Mouse (Mus musculus) neural tube, embryonic 15.5 days (tissue): ENCODE data around the gene Abhd12. TPM values are rescaled to one million over a fixed set of nuclear protein-coding genes. Genes with fewer than 3 reads are reported as not detected.
A peak's percentile ranks its signal among the peaks of the same experiment; 100 is the strongest.
"Not testable (repeated sequence)": the region's sequence is repeated elsewhere in the genome, so short reads cannot be mapped to it uniquely, and the experiment has no call there.

ENCODE experiments used
- ATAC-seq: fragments of 200-750 bp; cut with Nextera tagmentation; 2 replicates; pipeline ENCODE4 v1.8.0; 2017; ENCODE audit warnings: mild to moderate bottlenecking, moderate TSS enrichment, moderate library complexity; ENCODE audit not compliant: low FRiP score
- H3K27ac ChIP-seq: fragments of 300-500 bp; sonication (generic); replicated peaks from 2 replicates; pipeline ENCODE4 v1.5.1; 2015; ENCODE audit warnings: mild to moderate bottlenecking, inconsistent platforms
- H3K27me3 ChIP-seq: fragments of 300-500 bp; sonication (generic); replicated peaks from 2 replicates; pipeline ENCODE4 v1.6.1; 2015; ENCODE audit warnings: inconsistent platforms
- H3K36me3 ChIP-seq: fragments of 300-500 bp; sonication (generic); 2 replicates; pipeline ENCODE4 v1.6.1; 2015; ENCODE audit warnings: inconsistent platforms
- H3K4me1 ChIP-seq: fragments of 300-500 bp; sonication (generic); 2 replicates; pipeline ENCODE4 v1.6.1; 2015; ENCODE audit warnings: inconsistent platforms
- H3K4me2 ChIP-seq: fragments of 300-500 bp; sonication (generic); 2 replicates; pipeline ENCODE4 v1.6.1; 2015; ENCODE audit warnings: inconsistent platforms, mild to moderate bottlenecking, moderate library complexity
- H3K4me3 ChIP-seq: fragments of 300-500 bp; sonication (generic); replicated peaks from 2 replicates; pipeline ENCODE4 v1.5.1; 2015; ENCODE audit warnings: mild to moderate bottlenecking, inconsistent platforms
- H3K9ac ChIP-seq: fragments of 300-500 bp; sonication (generic); replicated peaks from 2 replicates; pipeline ENCODE4 v1.6.1; 2015; ENCODE audit warnings: mild to moderate bottlenecking, inconsistent platforms
- H3K9me3 ChIP-seq: fragments of 300-500 bp; sonication (generic); replicated peaks from 2 replicates; pipeline ENCODE4 v1.6.1; 2016; ENCODE audit warnings: inconsistent platforms
- WGBS: fragments of 180-500 bp; shearing (Covaris S2); methylation state at CpG from one replicate; pipeline ENCODE4 v1.1.7; 2015; ENCODE audit warnings: mixed read lengths; 5-methylcytosine and 5-hydroxymethylcytosine counted together
- polyA plus RNA-seq: library from polyadenylated mRNA; unstranded; fragments of >200 nt; fragmentation: Nextera tagmentation; extraction: Ambion mirVana; gene quantifications from 2 replicates; pipeline ENCODE4 v1.2.1, GENCODE M21; 2015

Gene Abhd12
- polyA plus RNA-seq = 126 and 148 TPM in 2 replicates

- H3K4me2 ChIP-seq = peak within 1 kb of the TSS; percentile 84
- peak within 1 kb of the TSS; percentile 90 for H3K9ac ChIP-seq
- H3K4me3 ChIP-seq = peak within 1 kb of the TSS; percentile 90
- no peaks in the 10 kb centered on the region for H3K27me3 ChIP-seq
- 0 out of 2 replicates have a peak, but pooled peaks cover 5% of the 10 kb centered on the region for H3K36me3 ChIP-seq
- peak; percentile 98 for ATAC-seq
- H3K9me3 ChIP-seq = no peaks in the 10 kb centered on the region
- peaks cover 22% of the 10 kb centered on the region for H3K4me1 ChIP-seq
- H3K27ac ChIP-seq = peak within 1 kb of the TSS; percentile 91
- under 1% methylated on average over 69 of the region's 72 CpGs for WGBS
Observed at GRCm38 (mm10) chr2:150904272-150904935, at the start of gene Abhd12. Abhd12 (minus strand) TSS chr2:150904741.

GRCm38 (mm10) chr2:150951201-150951600, 46.7 kb upstream of the Abhd12 start:
- Histone ChIP-seq H3K27ac (no peak overlapping the region), H3K4me2 (no peak overlapping the region), H3K4me3 (no peak overlapping the region), H3K9me3 (no peaks in the 10 kb centered on the region), H3K4me1 (no peaks in the 10 kb centered on the region), H3K27me3 (no peaks in the 10 kb centered on the region), H3K36me3 (peaks cover 7% of the 10 kb centered on the region; the same call in 1 of the 2 replicates), H3K9ac (no peak overlapping the region)
- ATAC-seq = no peak
- WGBS = 100% methylated on average over 2 of the region's 2 CpGs

GRCm38 (mm10) chr2:150950056-150950455, 45.5 kb upstream of the Abhd12 start:
- no peak overlapping the region for H3K4me2 ChIP-seq
- WGBS = 94% methylated on average over 6 of the region's 6 CpGs
- no peak for ATAC-seq
- H3K9me3 ChIP-seq = no peaks in the 10 kb centered on the region
- H3K4me1 ChIP-seq = no peaks in the 10 kb centered on the region
- H3K27me3 ChIP-seq = no peaks in the 10 kb centered on the region
- peaks cover 7% of the 10 kb centered on the region; the same call in 1 of the 2 replicates for H3K36me3 ChIP-seq
- no peak overlapping the region for H3K27ac ChIP-seq
- H3K4me3 ChIP-seq = no peak overlapping the region
- no peak overlapping the region for H3K9ac ChIP-seq

- WGBS = 99% methylated on average over 3 of the region's 3 CpGs
- H3K27ac ChIP-seq = no peak overlapping the region
- H3K4me3 ChIP-seq = no peak overlapping the region
- H3K4me1 ChIP-seq = no peaks in the 10 kb centered on the region
- no peaks in the 10 kb centered on the region for H3K9me3 ChIP-seq
- H3K36me3 ChIP-seq = peaks cover 7% of the 10 kb centered on the region; the same call in 1 of the 2 replicates
- no peak for ATAC-seq
- no peak overlapping the region for H3K4me2 ChIP-seq
- no peaks in the 10 kb centered on the region for H3K27me3 ChIP-seq
- H3K9ac ChIP-seq = no peak overlapping the region
Observed at GRCm38 (mm10) chr2:150949652-150950051, 45.1 kb upstream of the Abhd12 start.

- H3K27ac ChIP-seq = no peak overlapping the region
- H3K4me3 ChIP-seq = no peak overlapping the region
- 92% methylated on average over 5 of the region's 5 CpGs for WGBS
- H3K36me3 ChIP-seq = peaks cover 7% of the 10 kb centered on the region; the same call in 1 of the 2 replicates
- no peak for ATAC-seq
- H3K9ac ChIP-seq = no peak overlapping the region
- H3K4me1 ChIP-seq = no peaks in the 10 kb centered on the region
- H3K9me3 ChIP-seq = no peaks in the 10 kb centered on the region
- no peak overlapping the region for H3K4me2 ChIP-seq
- H3K27me3 ChIP-seq = no peaks in the 10 kb centered on the region
Observed at GRCm38 (mm10) chr2:150948786-150949185, 44.2 kb upstream of the Abhd12 start.

- not testable (repeated sequence) for H3K4me2 ChIP-seq, H3K9me3 ChIP-seq, H3K4me1 ChIP-seq, H3K4me3 ChIP-seq, H3K27me3 ChIP-seq, ATAC-seq, H3K36me3 ChIP-seq, H3K27ac ChIP-seq, H3K9ac ChIP-seq
- WGBS = 93% methylated on average over 12 of the region's 12 CpGs
Observed at GRCm38 (mm10) chr2:150947880-150948611, 43.5 kb upstream of the Abhd12 start.

- H3K4me2 ChIP-seq, H3K36me3 ChIP-seq, H3K4me3 ChIP-seq, H3K4me1 ChIP-seq, H3K27me3 ChIP-seq, H3K9ac ChIP-seq, ATAC-seq, H3K9me3 ChIP-seq, H3K27ac ChIP-seq: not testable (repeated sequence)
- 92% methylated on average over 5 of the region's 5 CpGs for WGBS
Observed at GRCm38 (mm10) chr2:150947341-150947740, 42.8 kb upstream of the Abhd12 start.

- no peak for ATAC-seq
- no peak overlapping the region for H3K9ac ChIP-seq
- H3K9me3 ChIP-seq = no peaks in the 10 kb centered on the region
- H3K27ac ChIP-seq = no peak overlapping the region
- H3K4me2 ChIP-seq = no peak overlapping the region
- WGBS = 94% methylated on average over 5 of the region's 5 CpGs
- H3K27me3 ChIP-seq = no peaks in the 10 kb centered on the region
- no peaks in the 10 kb centered on the region for H3K4me1 ChIP-seq
- no peaks in the 10 kb centered on the region for H3K36me3 ChIP-seq
- no peak overlapping the region for H3K4me3 ChIP-seq
Observed at GRCm38 (mm10) chr2:150944017-150944416, 39.5 kb upstream of the Abhd12 start.

- H3K27me3 ChIP-seq = no peaks in the 10 kb centered on the region
- no peak overlapping the region for H3K27ac ChIP-seq
- ATAC-seq = no peak
- H3K4me1 ChIP-seq = no peaks in the 10 kb centered on the region
- no peaks in the 10 kb centered on the region for H3K9me3 ChIP-seq
- H3K36me3 ChIP-seq = peaks cover 29% of the 10 kb centered on the region
- no peak overlapping the region for H3K4me3 ChIP-seq
- no peak overlapping the region for H3K4me2 ChIP-seq
- 96% methylated on average over 4 of the region's 4 CpGs for WGBS
- H3K9ac ChIP-seq = no peak overlapping the region
Observed at GRCm38 (mm10) chr2:150934659-150935058, 30.1 kb upstream of the Abhd12 start.

GRCm38 (mm10) chr2:150933482-150933881, 28.9 kb upstream of the Abhd12 start:
- no peak overlapping the region for H3K9ac ChIP-seq
- no peak for ATAC-seq
- no peak overlapping the region for H3K27ac ChIP-seq
- no peaks in the 10 kb centered on the region for H3K4me1 ChIP-seq
- H3K36me3 ChIP-seq = peaks cover 29% of the 10 kb centered on the region
- H3K4me2 ChIP-seq = no peak overlapping the region
- no peak overlapping the region for H3K4me3 ChIP-seq
- no peaks in the 10 kb centered on the region for H3K27me3 ChIP-seq
- no peaks in the 10 kb centered on the region for H3K9me3 ChIP-seq
- 89% methylated on average over 19 of the region's 19 CpGs for WGBS

GRCm38 (mm10) chr2:150930806-150931205, 26.3 kb upstream of the Abhd12 start:
- Histone ChIP-seq H3K27ac (no peak overlapping the region), H3K9me3 (no peaks in the 10 kb centered on the region), H3K4me3 (no peak overlapping the region), H3K36me3 (peaks cover 21% of the 10 kb centered on the region; the same call in 1 of the 2 replicates), H3K9ac (no peak overlapping the region), H3K4me2 (no peak overlapping the region), H3K4me1 (no peaks in the 10 kb centered on the region), H3K27me3 (no peaks in the 10 kb centered on the region)
- ATAC-seq = no peak
- WGBS = 66% methylated on average over 3 of the region's 3 CpGs

GRCm38 (mm10) chr2:150929156-150929555, 24.6 kb upstream of the Abhd12 start:
- Histone ChIP-seq H3K4me3 (no peak overlapping the region), H3K4me1 (no peaks in the 10 kb centered on the region), H3K9me3 (no peaks in the 10 kb centered on the region), H3K9ac (no peak overlapping the region), H3K4me2 (no peak overlapping the region), H3K36me3 (peaks cover 9% of the 10 kb centered on the region; the same call in 1 of the 2 replicates), H3K27ac (no peak overlapping the region), H3K27me3 (no peaks in the 10 kb centered on the region)
- WGBS = 83% methylated on average over 6 of the region's 6 CpGs
- ATAC-seq = no peak
